In genomic region chr9:65164870-65165269, GRCm38 (mm10) we compare ENCODE assay signal across 12 mouse cellular contexts. TPM values are rescaled to one million over a fixed set of nuclear protein-coding genes. Genes with fewer than 3 reads are reported as not detected.
DNase-seq lines count a peak whose midpoint lies in the region; ATAC-seq and TF ChIP-seq lines count a peak whose summit lies in the region.
"Had no signal": no experiment of that assay in that cellular context is flagged by ENCODE, and none has a peak within 500 bp of the region (broad histone marks: within the 10 kb centered on the region; RNA-seq: fewer than 3 reads in every experiment).

No protein-coding gene starts in this region.

- no peaks in the 10 kb centered on the region for H3K79me2 ChIP-seq in heart, adult 2 months (replicated peaks; ENCODE audit: control insufficient read depth, insufficient read depth, low read length)
- no peaks in the 10 kb centered on the region for H3K79me2 ChIP-seq in MEL (ENCODE audit: control insufficient read depth, insufficient read depth, low read length, poor library complexity)

- no peak overlapping the region for H3K9ac ChIP-seq in heart, adult 2 months (ENCODE audit: low read depth, low read length)
- no peak overlapping the region for H3K9ac ChIP-seq in lung, embryonic 14.5 days
- H3K9ac ChIP-seq in MEL (ENCODE audit: control insufficient read depth, low read depth, low read length, poor library complexity, severe bottlenecking), result no peak overlapping the region
- H3K9ac ChIP-seq: neural tube, embryonic 15.5 days had no signal

- WGBS in heart, adult 2 months, result 17% methylated on average over 1 of the region's 1 CpGs
- 12% methylated on average over 1 of the region's 1 CpGs for WGBS in heart, embryonic 10.5 days
- WGBS in lung, embryonic 14.5 days, result 8% methylated on average over 1 of the region's 1 CpGs

- no peak for DNase-seq in heart, adult 2 months
- DNase-seq in heart, embryonic 10.5 days (ENCODE audit: low spot score), result no peak
- peak; percentile 67 for DNase-seq in lung, embryonic 14.5 days
- no peak for DNase-seq in lung, adult 18-20 months
- DNase-seq in MEL (ENCODE audit: low read depth, low spot score), result peak; percentile 60
- peak; percentile 57 for DNase-seq in embryo, embryonic 11 days
- no peak for DNase-seq in gastrocnemius, adult 8-10 months (ENCODE audit: low spot score in 2 of 2)
- DNase-seq in right cerebral cortex, postnatal 4 days, result no peak
- DNase-seq: lung, postnatal 14 days; thymus, postnatal 14 days had no signal

- H3K4me2 ChIP-seq in lung, embryonic 14.5 days, result no peak overlapping the region
- H3K4me2 ChIP-seq: neural tube, embryonic 15.5 days had no signal

- intact Hi-C loops in heart, adult 2 months (cut with DNase I), result loop anchor here (2.0 kb wide), 1 partner anchor 32 kb away; no protein-coding TSS in a partner anchor

- no peak for ATAC-seq in lung, embryonic 14.5 days (ENCODE audit: insufficient read depth)

- no peaks in the 10 kb centered on the region for H3K4me1 ChIP-seq in heart, adult 2 months (ENCODE audit: control insufficient read depth, insufficient read depth, low read length)
- peaks cover 57% of the 10 kb centered on the region for H3K4me1 ChIP-seq in heart, embryonic 10.5 days
- no peaks in the 10 kb centered on the region for H3K4me1 ChIP-seq in lung, embryonic 14.5 days (ENCODE audit: insufficient read depth)
- no peaks in the 10 kb centered on the region for H3K4me1 ChIP-seq in MEL (ENCODE audit: control insufficient read depth in 1 of 2, insufficient read depth in 2 of 2, low read length in 2 of 2)

- H3K36me3 ChIP-seq in heart, adult 2 months (ENCODE audit: control insufficient read depth, insufficient read depth, low read length), result no peaks in the 10 kb centered on the region
- H3K36me3 ChIP-seq in heart, embryonic 10.5 days, result no peaks in the 10 kb centered on the region
- H3K36me3 ChIP-seq in lung, embryonic 14.5 days (ENCODE audit: insufficient read depth), result no peaks in the 10 kb centered on the region
- no peaks in the 10 kb centered on the region for H3K36me3 ChIP-seq in MEL (ENCODE audit: control insufficient read depth in 1 of 2, insufficient read depth in 2 of 2, low read length in 2 of 2)
- H3K36me3 ChIP-seq: G1E; neural tube, embryonic 15.5 days had no signal

- H3K4me3 ChIP-seq in heart, adult 2 months, result no peak overlapping the region
- H3K4me3 ChIP-seq in heart, embryonic 10.5 days, result no peak overlapping the region
- no peak overlapping the region for H3K4me3 ChIP-seq in lung, embryonic 14.5 days (ENCODE audit: low read depth, low read length)
- no peak overlapping the region for H3K4me3 ChIP-seq in MEL (ENCODE audit: control insufficient read depth in 1 of 2, insufficient read depth in 1 of 2, low read depth in 2 of 2, low read length in 2 of 2)
- H3K4me3 ChIP-seq: neural tube, embryonic 15.5 days had no signal

- H3K27ac ChIP-seq in heart, adult 2 months, result no peak overlapping the region
- H3K27ac ChIP-seq in heart, embryonic 10.5 days, result no peak overlapping the region
- H3K27ac ChIP-seq in lung, embryonic 14.5 days (ENCODE audit: low read depth), result no peak overlapping the region
- no peak overlapping the region for H3K27ac ChIP-seq in MEL (ENCODE audit: control insufficient read depth, low read depth, low read length)
- H3K27ac ChIP-seq: neural tube, embryonic 15.5 days had no signal

- TF ChIP-seq CTCF in heart, adult 2 months (IDR thresholded peaks at IDR 0.05), result peak; percentile 63
- peak; percentile 73 for TF ChIP-seq CTCF in lung, embryonic 14.5 days (IDR thresholded peaks at IDR 0.05; ENCODE audit: low read depth)
- TF ChIP-seq CTCF in MEL (IDR thresholded peaks at IDR 0.05 in 2 of 3, conservative IDR thresholded peaks at IDR 0.05 in 1 of 3; ENCODE audit: control insufficient read depth in 1 of 3, insufficient read depth in 1 of 3, low read depth in 2 of 3, low read length in 3 of 3, poor library complexity in 1 of 3, severe bottlenecking in 1 of 3), result peak; percentile 41 to 64 (median 47)

- peak; percentile 59 for TF ChIP-seq RAD21 in MEL (IDR thresholded peaks at IDR 0.05; ENCODE audit: low read depth, low read length)

- TF ChIP-seq POLR2A in heart, adult 2 months (IDR thresholded peaks at IDR 0.05; ENCODE audit: insufficient read depth, low read depth, low read length), result no peak
- no peak for TF ChIP-seq POLR2A in MEL (IDR thresholded peaks at IDR 0.05; ENCODE audit: control insufficient read depth in 1 of 2, insufficient read depth in 1 of 2, low read depth in 1 of 2, low read length in 2 of 2, poor library complexity in 1 of 2)

- H3K9me3 ChIP-seq in heart, embryonic 10.5 days, result no peaks in the 10 kb centered on the region
- H3K9me3 ChIP-seq in lung, embryonic 14.5 days (ENCODE audit: low read depth, low read length), result no peaks in the 10 kb centered on the region
- H3K9me3 ChIP-seq in MEL (replicated peaks; ENCODE audit: insufficient read depth, low read length), result no peaks in the 10 kb centered on the region
- H3K9me3 ChIP-seq: G1E; neural tube, embryonic 15.5 days had no signal

- no peak for TF ChIP-seq EP300 in heart, adult 2 months (IDR thresholded peaks at IDR 0.05; ENCODE audit: insufficient read depth, low read depth, low read length)
- no peak for TF ChIP-seq EP300 in MEL (IDR thresholded peaks at IDR 0.05; ENCODE audit: low read depth in 1 of 2, low read length in 2 of 2)

- peaks cover 9% of the 10 kb centered on the region; the same call in 1 of the 2 replicates for H3K27me3 ChIP-seq in heart, adult 2 months (ENCODE audit: control insufficient read depth, insufficient read depth, low read length)
- peaks cover 41% of the 10 kb centered on the region; the same call in 1 of the 2 replicates for H3K27me3 ChIP-seq in heart, embryonic 10.5 days (ENCODE audit: insufficient read depth, poor library complexity, severe bottlenecking)
- H3K27me3 ChIP-seq in lung, embryonic 14.5 days (ENCODE audit: insufficient read depth, low read length), result peaks cover 23% of the 10 kb centered on the region
- peaks cover 0 to 1% of the 10 kb centered on the region in 2 experiments; a peak in 3 of 4 replicates for H3K27me3 ChIP-seq in MEL (ENCODE audit: control insufficient read depth in 1 of 2, insufficient read depth in 2 of 2, low read length in 2 of 2)
- H3K27me3 ChIP-seq: neural tube, embryonic 15.5 days had no signal

TF ChIP-seq in MEL, 35 proteins besides CTCF, POLR2A, EP300 and RAD21:
- peak; percentile 46 for TF ChIP-seq ZC3H11A (IDR thresholded peaks at IDR 0.05; ENCODE audit: low read depth, low read length)
- TF ChIP-seq JUND (IDR thresholded peaks at IDR 0.05; ENCODE audit: low read depth, low read length), result no peak
- peak; percentile 54 for TF ChIP-seq SMC3 (IDR thresholded peaks at IDR 0.05; ENCODE audit: low read depth, low read length)
- TF ChIP-seq POLR2AphosphoS5 (IDR thresholded peaks at IDR 0.05; ENCODE audit: borderline replicate concordance, low read depth, low read length), result no peak
TF ChIP-seq in MEL: peak in this region for 2.

RNA-seq across cellular contexts. Expression of gene Igdcc3, which starts 23.9 kb away (rescaled TPM):
- total RNA-seq in heart, adult 2 months (2021), result under 1 TPM; 0.07 to 0.10 TPM
- 0.12 and 0.16 TPM in 2 replicates for polyA plus RNA-seq in heart, adult 2 months (2012; rRNA removed)
- polyA plus RNA-seq in heart, embryonic 10.5 days (2016; fragmentation: Nextera tagmentation; extraction: Ambion mirVana), result 26.8 and 65.0 TPM in 2 replicates
- polyA plus RNA-seq in lung, embryonic 14.5 days (2014; fragmentation: Nextera tagmentation; extraction: Ambion mirVana), result 2.3 and 4.1 TPM in 2 replicates
- not detected in 2 replicates for total RNA-seq in MEL (2012; rRNA removed)
- not detected for polyA plus RNA-seq in MEL (2012; ENCODE audit: insufficient read depth in 1 of 2, insufficient read length in 2 of 2, low read depth in 1 of 2, low replicate concordance in 2 of 2, missing spikeins in 1 of 2)
- under 1 TPM; 0.10 to 0.17 (median 0.12) TPM for total RNA-seq in gastrocnemius, adult 8-10 months (2022)
- polyA plus RNA-seq: G1E had no signal

RNA-seq across cellular contexts. Expression of gene Parp16, which starts 30.3 kb away (rescaled TPM):
- 1 to 10 TPM; 2.6 to 3.1 TPM for total RNA-seq in heart, adult 2 months (2021)
- polyA plus RNA-seq in heart, adult 2 months (2012; rRNA removed), result 3.7 and 4.8 TPM in 2 replicates
- 4.8 and 5.8 TPM in 2 replicates for polyA plus RNA-seq in heart, embryonic 10.5 days (2016; fragmentation: Nextera tagmentation; extraction: Ambion mirVana)
- polyA plus RNA-seq in lung, embryonic 14.5 days (2014; fragmentation: Nextera tagmentation; extraction: Ambion mirVana), result 5.3 and 6.9 TPM in 2 replicates
- 1.3 and 1.4 TPM in 2 replicates for total RNA-seq in MEL (2012; rRNA removed)
- polyA plus RNA-seq in MEL (2012; ENCODE audit: insufficient read depth in 1 of 2, insufficient read length in 2 of 2, low read depth in 1 of 2, low replicate concordance in 2 of 2, missing spikeins in 1 of 2), result 1 to 10 TPM in 1 of 2 experiments, not detected in 1; 5.1 TPM
- 1 to 10 TPM; 3.3 to 5.2 (median 4.1) TPM for total RNA-seq in gastrocnemius, adult 8-10 months (2022)

Comparison
In these comparisons a context has a peak if more than half of its experiments do, and no peak if none do; other contexts are left out.
1. DNase-seq: peak in lung, embryonic 14.5 days (single experiment), MEL (single experiment) and embryo, embryonic 11 days (single experiment); none in heart, adult 2 months (0 of 2), heart, embryonic 10.5 days (single experiment), lung, adult 18-20 months (0 of 2), gastrocnemius, adult 8-10 months (0 of 2) and right cerebral cortex, postnatal 4 days (single experiment).
2. Peak in every context shown above with its lines, with median percentiles within 50 percentile points of each other: CTCF ChIP-seq.